Mouse (Mus musculus): ENCODE measurements around the gene Epb41. TPM values are rescaled to one million over a fixed set of nuclear protein-coding genes. Genes with fewer than 3 reads are reported as not detected.

Gene Epb41
- polyA plus RNA-seq, 1 experiment = 104 TPM

GRCm38 (mm10) chr4:131881306-131881705, 193.8 kb downstream of the Epb41 start:
- no peak for TF ChIP-seq GATA1 (IDR thresholded peaks at IDR 0.05; ENCODE audit: low read length)

GRCm38 (mm10) chr4:131879692-131880091, 195.4 kb downstream of the Epb41 start:
- no peak for TF ChIP-seq GATA1 (IDR thresholded peaks at IDR 0.05; ENCODE audit: low read length)

DNA sequence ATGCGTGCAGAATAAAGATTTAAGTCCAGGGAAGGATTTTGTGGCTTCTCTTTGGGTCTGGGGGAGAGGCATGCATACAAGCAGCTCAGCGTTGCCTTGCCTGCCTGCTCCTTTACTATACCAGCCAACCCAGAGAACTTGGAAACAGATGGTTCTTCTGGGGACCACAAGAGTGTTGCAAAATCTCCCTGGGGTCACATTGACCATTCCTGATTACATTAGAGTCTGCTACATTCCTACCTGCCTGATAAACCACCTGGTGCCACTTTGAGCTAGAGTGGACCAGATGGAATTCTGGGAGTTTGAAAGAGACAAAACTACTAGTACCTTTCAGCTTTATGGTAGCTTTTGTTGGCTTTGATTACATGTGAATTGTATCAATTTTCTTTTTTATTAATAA, 198.3 kb downstream of the Epb41 start:
- TF ChIP-seq GATA1 (IDR thresholded peaks at IDR 0.05; ENCODE audit: low read length) = no peak

GRCm38 (mm10) chr4:131875242-131875641, 199.9 kb downstream of the Epb41 start:
- no peak for TF ChIP-seq GATA1 (IDR thresholded peaks at IDR 0.05; ENCODE audit: low read length)

- no peak for TF ChIP-seq GATA1 (IDR thresholded peaks at IDR 0.05; ENCODE audit: low read length)
Observed at GRCm38 (mm10) chr4:131874567-131874966, 200.6 kb downstream of the Epb41 start.

DNA sequence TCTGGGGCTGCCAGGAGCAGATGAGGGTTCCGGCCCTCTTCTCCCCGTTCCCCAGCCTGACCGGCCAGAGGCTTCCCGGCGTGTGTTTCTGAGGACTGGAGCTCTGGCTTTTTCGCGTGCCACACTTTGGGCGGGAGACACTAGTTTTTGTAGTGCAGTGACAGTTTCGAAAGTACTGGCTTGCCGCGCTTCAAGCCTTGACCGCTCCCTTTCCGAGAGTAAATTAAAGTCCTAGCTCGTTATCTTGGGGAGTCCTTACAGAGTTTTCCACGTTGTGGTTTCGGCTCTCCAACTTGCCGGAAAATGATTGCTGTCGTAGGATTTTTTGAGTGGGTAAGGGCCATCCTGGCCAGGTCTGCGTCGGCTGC, 201.0 kb downstream of the Epb41 start:
- TF ChIP-seq GATA1 (IDR thresholded peaks at IDR 0.05; ENCODE audit: low read length) = no peak

Other genes with a start within 250 kb of the Epb41 start
- gene Ptpru, start 237.0 kb downstream of the Epb41 start, polyA plus RNA-seq (2012) = 20.1 and 20.9 TPM in 2 replicates
- 31.8 and 43.9 TPM in 2 replicates for gene Mecr, start 231.9 kb downstream of the Epb41 start, polyA plus RNA-seq (2012)
- 216 and 225 TPM in 2 replicates for gene Srsf4, start 201.7 kb downstream of the Epb41 start, polyA plus RNA-seq (2012)
- not detected in 2 replicates for gene Tmem200b, start 153.6 kb downstream of the Epb41 start, polyA plus RNA-seq (2012)
- gene Gm10300, start 624 bp downstream of the Epb41 start, polyA plus RNA-seq (2012) = 0.23 and 0.29 TPM in 2 replicates
- gene Oprd1, start 69.2 kb upstream of the Epb41 start, polyA plus RNA-seq (2012) = not detected in 2 replicates
- 70.3 and 81.0 TPM in 2 replicates for gene Ythdf2, start 137.0 kb upstream of the Epb41 start, polyA plus RNA-seq (2012)
- gene Gmeb1, start 186.3 kb upstream of the Epb41 start, polyA plus RNA-seq (2012) = 10.3 and 20.1 TPM in 2 replicates
- gene Taf12, start 199.1 kb upstream of the Epb41 start, polyA plus RNA-seq (2012) = 5.8 and 22.4 TPM in 2 replicates
- 0.55 and 0.68 TPM in 2 replicates for gene Rab42, start 228.1 kb upstream of the Epb41 start, polyA plus RNA-seq (2012)

All from G1E-ER4 (cell line).